Mouse (Mus musculus) ovary, postnatal 36 days (tissue): ENCODE results near the gene Ogdh.
A peak's percentile ranks its signal among the peaks of the same experiment; 100 is the strongest.

ENCODE experiments used
- DNase-seq: peaks from one replicate; pipeline ENCODE4 v3.0.0; 2022; ENCODE audit warnings: low spot score, mixed read lengths

The Ogdh gene

GRCm38 (mm10) chr11:6296077-6296476 lies 4.6 kb downstream of the Ogdh start:
- DNase-seq: no peak

GRCm38 (mm10) chr11:6299435-6299834 lies 8.0 kb downstream of the Ogdh start:
- DNase-seq: no peak

GRCm38 (mm10) chr11:6302793-6303192 lies 11.4 kb downstream of the Ogdh start:
- DNase-seq: no peak

- no peak for DNase-seq
Measured at GRCm38 (mm10) chr11:6305943-6306430, 14.6 kb downstream of the Ogdh start.

GRCm38 (mm10) chr11:6308181-6308580 lies 16.7 kb downstream of the Ogdh start:
- DNase-seq: no peak

- DNase-seq: no peak
Measured at GRCm38 (mm10) chr11:6313874-6314406, 22.5 kb downstream of the Ogdh start.

GRCm38 (mm10) chr11:6316821-6317220 lies 25.4 kb downstream of the Ogdh start:
- DNase-seq: no peak

GRCm38 (mm10) chr11:6318559-6318958 lies 27.1 kb downstream of the Ogdh start:
- DNase-seq: no peak

GRCm38 (mm10) chr11:6319374-6319773 lies 27.9 kb downstream of the Ogdh start:
- DNase-seq: no peak

- DNase-seq: no peak
Measured at GRCm38 (mm10) chr11:6322086-6322485, 30.7 kb downstream of the Ogdh start.

GRCm38 (mm10) chr11:6323348-6323747 lies 31.9 kb downstream of the Ogdh start:
- DNase-seq: no peak

GRCm38 (mm10) chr11:6331256-6331655 lies 39.8 kb downstream of the Ogdh start:
- DNase-seq: no peak

- no peak for DNase-seq
Measured at GRCm38 (mm10) chr11:6332606-6333005, 41.2 kb downstream of the Ogdh start.

GRCm38 (mm10) chr11:6333403-6333802 lies 42.0 kb downstream of the Ogdh start:
- no peak for DNase-seq

- DNase-seq: no peak
Measured at GRCm38 (mm10) chr11:6335321-6335720, 43.9 kb downstream of the Ogdh start.

- DNase-seq: no peak
Measured at GRCm38 (mm10) chr11:6336689-6337088, 45.3 kb downstream of the Ogdh start.

GRCm38 (mm10) chr11:6345956-6346355 lies 54.5 kb downstream of the Ogdh start:
- DNase-seq: no peak

- DNase-seq: no peak
Measured at GRCm38 (mm10) chr11:6346966-6347365, 55.5 kb downstream of the Ogdh start.

- DNase-seq: no peak
Measured at GRCm38 (mm10) chr11:6348681-6349200, 57.3 kb downstream of the Ogdh start.

- no peak for DNase-seq
Measured at GRCm38 (mm10) chr11:6349586-6349985, 58.2 kb downstream of the Ogdh start.

- no peak for DNase-seq
Measured at GRCm38 (mm10) chr11:6355106-6355505, 63.7 kb downstream of the Ogdh start.

GRCm38 (mm10) chr11:6364581-6365275 lies 73.3 kb downstream of the Ogdh start:
- no peak for DNase-seq

- peak; percentile 55 for DNase-seq
Measured at GRCm38 (mm10) chr11:6365885-6366284, 74.5 kb downstream of the Ogdh start.

GRCm38 (mm10) chr11:6366434-6366833 lies 75.0 kb downstream of the Ogdh start:
- no peak for DNase-seq
